Mouse (Mus musculus): ENCODE measurements around the gene Spsb3. TPM values are rescaled to one million over a fixed set of nuclear protein-coding genes. Genes with fewer than 3 reads are reported as not detected.
A peak's percentile ranks its signal among the peaks of the same experiment; 100 is the strongest.

The Spsb3 gene
- polyA plus RNA-seq, 2 experiments = 28.4 to 37.5 TPM

GRCm38 (mm10) chr17:24900014-24900413 is 13.6 kb downstream of the Spsb3 start:
- Histone ChIP-seq H3K27ac (no peak overlapping the region), H3K36me3 (replicated peaks; ENCODE audit: control insufficient read depth, insufficient read depth, low read depth) (peaks cover 67% of the 10 kb centered on the region), H3K9ac (replicated peaks) (no peak overlapping the region), H3K9me3 (ENCODE audit: control insufficient read depth, low read length) (no peaks in the 10 kb centered on the region), H3K4me3 (ENCODE audit: insufficient read depth in 1 of 2, low read depth in 2 of 2, low read length in 2 of 2) (no peak overlapping the region), H3K27me3 (ENCODE audit: control insufficient read depth, insufficient read depth, low read length) (no peaks in the 10 kb centered on the region), H3K4me2 (ENCODE audit: low read depth) (no peak overlapping the region), H3K4me1 (replicated peaks; ENCODE audit: control insufficient read depth in 2 of 2, insufficient read depth in 2 of 2, low read length in 1 of 2) (peaks cover 37 to 41% of the 10 kb centered on the region in 2 experiments)
- 91% methylated on average over 6 of the region's 6 CpGs for WGBS (ENCODE audit: insufficient replicate concordance)
- ATAC-seq (ENCODE audit: insufficient read depth) (no peak), DNase-seq (ENCODE audit: low read depth in 3 of 3, low spot score in 3 of 3) (no peak)
- TF ChIP-seq CTCF (IDR thresholded peaks at IDR 0.05; ENCODE audit: low read depth) = no peak

GRCm38 (mm10) chr17:24902124-24902523 is 15.7 kb downstream of the Spsb3 start:
- TF ChIP-seq EP300 (IDR thresholded peaks at IDR 0.05; ENCODE audit: low read depth) (no peak), CTCF (IDR thresholded peaks at IDR 0.05; ENCODE audit: low read depth) (no peak)
- peaks cover 84% of the 10 kb centered on the region for H3K36me3 ChIP-seq (replicated peaks; ENCODE audit: control insufficient read depth, insufficient read depth, low read depth)
- WGBS (ENCODE audit: insufficient replicate concordance) = 84% methylated on average over 5 of the region's 5 CpGs
- H3K9ac ChIP-seq (replicated peaks) = peak overlapping the region; percentile 33
- ATAC-seq (ENCODE audit: insufficient read depth) = no peak; the same call in 1 of the 2 replicates
- peak overlapping the region; percentile 81 for H3K4me2 ChIP-seq (ENCODE audit: low read depth)
- H3K4me3 ChIP-seq (ENCODE audit: insufficient read depth in 1 of 2, low read depth in 2 of 2, low read length in 2 of 2) = 0 out of 4 replicates have a peak overlapping the region, but pooled peaks of 1 of the 2 experiments have one; percentile 11
- no peak for DNase-seq (ENCODE audit: low read depth in 3 of 3, low spot score in 3 of 3)
- no peaks in the 10 kb centered on the region for H3K27me3 ChIP-seq (ENCODE audit: control insufficient read depth, insufficient read depth, low read length)
- peaks cover 28 to 33% of the 10 kb centered on the region in 2 experiments for H3K4me1 ChIP-seq (replicated peaks; ENCODE audit: control insufficient read depth in 2 of 2, insufficient read depth in 2 of 2, low read length in 1 of 2)
- peak overlapping the region; percentile 99 for H3K27ac ChIP-seq
- no peaks in the 10 kb centered on the region for H3K9me3 ChIP-seq (ENCODE audit: control insufficient read depth, low read length)

- peaks cover 26 to 28% of the 10 kb centered on the region in 2 experiments for H3K4me1 ChIP-seq (replicated peaks; ENCODE audit: control insufficient read depth in 2 of 2, insufficient read depth in 2 of 2, low read length in 1 of 2)
- peak overlapping the region; percentile 99 for H3K27ac ChIP-seq
- peak; percentile 90 to 93 (median 92) for DNase-seq (ENCODE audit: low read depth in 3 of 3, low spot score in 3 of 3)
- TF ChIP-seq CTCF (IDR thresholded peaks at IDR 0.05; ENCODE audit: low read depth) (peak; percentile 84), EP300 (IDR thresholded peaks at IDR 0.05; ENCODE audit: low read depth) (peak; percentile 100)
- peak overlapping the region; percentile 81 for H3K4me2 ChIP-seq (ENCODE audit: low read depth)
- H3K9me3 ChIP-seq (ENCODE audit: control insufficient read depth, low read length) = no peaks in the 10 kb centered on the region
- H3K9ac ChIP-seq (replicated peaks) = peak overlapping the region; percentile 67
- 25% methylated on average over 9 of the region's 9 CpGs for WGBS (ENCODE audit: insufficient replicate concordance)
- peak; percentile 99 for ATAC-seq (ENCODE audit: insufficient read depth)
- H3K27me3 ChIP-seq (ENCODE audit: control insufficient read depth, insufficient read depth, low read length) = no peaks in the 10 kb centered on the region
- H3K4me3 ChIP-seq (ENCODE audit: insufficient read depth in 1 of 2, low read depth in 2 of 2, low read length in 2 of 2) = peak overlapping the region; percentile 28 to 43
- peaks cover 86% of the 10 kb centered on the region for H3K36me3 ChIP-seq (replicated peaks; ENCODE audit: control insufficient read depth, insufficient read depth, low read depth)
Measured at GRCm38 (mm10) chr17:24902671-24903474, 16.4 kb downstream of the Spsb3 start.

- DNase-seq (ENCODE audit: low read depth in 3 of 3, low spot score in 3 of 3) (no peak), ATAC-seq (ENCODE audit: insufficient read depth) (no peak)
- Histone ChIP-seq H3K27me3 (ENCODE audit: control insufficient read depth, insufficient read depth, low read length) (no peaks in the 10 kb centered on the region), H3K4me3 (ENCODE audit: insufficient read depth in 1 of 2, low read depth in 2 of 2, low read length in 2 of 2) (no peak overlapping the region), H3K9me3 (ENCODE audit: control insufficient read depth, low read length) (no peaks in the 10 kb centered on the region), H3K27ac (peak overlapping the region; percentile 99), H3K9ac (replicated peaks) (peak overlapping the region; percentile 67), H3K36me3 (replicated peaks; ENCODE audit: control insufficient read depth, insufficient read depth, low read depth) (peaks cover 89% of the 10 kb centered on the region), H3K4me2 (ENCODE audit: low read depth) (peak overlapping the region; percentile 81), H3K4me1 (replicated peaks; ENCODE audit: control insufficient read depth in 2 of 2, insufficient read depth in 2 of 2, low read length in 1 of 2) (peaks cover 26 to 28% of the 10 kb centered on the region in 2 experiments)
- TF ChIP-seq EP300 (IDR thresholded peaks at IDR 0.05; ENCODE audit: low read depth) (no peak), CTCF (IDR thresholded peaks at IDR 0.05; ENCODE audit: low read depth) (no peak)
- 85% methylated on average over 9 of the region's 9 CpGs for WGBS (ENCODE audit: insufficient replicate concordance)
Measured at GRCm38 (mm10) chr17:24903767-24904166, 17.3 kb downstream of the Spsb3 start.

GRCm38 (mm10) chr17:24907591-24907990 is 21.1 kb downstream of the Spsb3 start:
- DNase-seq (ENCODE audit: low read depth in 3 of 3, low spot score in 3 of 3) (no peak), ATAC-seq (ENCODE audit: insufficient read depth) (no peak)
- Histone ChIP-seq H3K27me3 (ENCODE audit: control insufficient read depth, insufficient read depth, low read length) (no peaks in the 10 kb centered on the region), H3K27ac (no peak overlapping the region), H3K4me3 (ENCODE audit: insufficient read depth in 1 of 2, low read depth in 2 of 2, low read length in 2 of 2) (no peak overlapping the region), H3K4me2 (ENCODE audit: low read depth) (no peak overlapping the region), H3K9me3 (ENCODE audit: control insufficient read depth, low read length) (no peaks in the 10 kb centered on the region), H3K36me3 (replicated peaks; ENCODE audit: control insufficient read depth, insufficient read depth, low read depth) (peaks cover 85% of the 10 kb centered on the region), H3K4me1 (replicated peaks; ENCODE audit: control insufficient read depth in 2 of 2, insufficient read depth in 2 of 2, low read length in 1 of 2) (peaks cover 15 to 16% of the 10 kb centered on the region in 2 experiments), H3K9ac (replicated peaks) (no peak overlapping the region)
- TF ChIP-seq EP300 (IDR thresholded peaks at IDR 0.05; ENCODE audit: low read depth) (no peak), CTCF (IDR thresholded peaks at IDR 0.05; ENCODE audit: low read depth) (no peak)
- 95% methylated on average over 2 of the region's 2 CpGs for WGBS (ENCODE audit: insufficient replicate concordance)
